Mouse (Mus musculus): ENCODE data around the gene Nol4l.

DNA sequence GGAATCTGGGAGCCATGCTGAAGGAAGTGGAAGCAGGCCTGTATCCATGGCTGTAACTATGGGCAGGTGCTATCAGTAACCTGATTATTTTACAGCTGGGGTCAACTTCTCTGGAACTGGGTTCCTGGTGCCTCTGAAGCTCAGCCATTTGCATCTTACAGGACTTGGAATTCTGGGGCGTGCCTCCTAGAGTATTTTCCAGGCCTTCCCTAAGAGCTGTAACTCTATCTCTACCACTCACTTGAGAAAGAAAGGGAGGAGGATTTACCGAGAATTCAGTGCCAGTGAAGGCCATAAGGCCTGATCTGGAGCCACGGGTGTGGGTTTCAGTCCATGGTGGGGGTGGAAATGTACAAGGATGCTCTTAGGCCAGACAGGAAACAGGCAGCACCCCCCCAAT is 88.5 kb downstream of the Nol4l start:
- TF ChIP-seq FLI1 (IDR thresholded peaks at IDR 0.05; ENCODE audit: low read length): no peak
- TF ChIP-seq GATA1 (IDR thresholded peaks at IDR 0.05; ENCODE audit: borderline replicate concordance, low read length): no peak

Data from megakaryocyte, embryonic 14.5 days (primary cell).